Mouse (Mus musculus) heart, postnatal 25 days (tissue): ENCODE data around the gene Epb41l3. TPM values are rescaled to one million over a fixed set of nuclear protein-coding genes. Genes with fewer than 3 reads are reported as not detected.
"Not testable (repeated sequence)": the region's sequence is repeated elsewhere in the genome, so short reads cannot be mapped to it uniquely, and the experiment has no call there.

Experiments used
- DNase-seq: peaks from one replicate; pipeline ENCODE4 v3.0.0; 2022; ENCODE audit warnings: low spot score
- intact Hi-C: fragments of 180-260 bp; cut with DNase I; formaldehyde crosslinking; loops from one replicate; pipeline ENCODE4 v1.15.1; 2025
- total RNA-seq, 2 experiments: library from RNA; stranded (reverse); gene quantifications; 2 replicates each; pipeline ENCODE4 v1.2.3; 2021

The Epb41l3 gene
- total RNA-seq, 2 experiments from 2014 or later = 14.7 to 15.5 TPM

GRCm38 (mm10) chr17:69105035-69105798 lies 29.7 kb downstream of the Epb41l3 start:
- intact Hi-C loops = no loop called here
- DNase-seq = no peak

DNA sequence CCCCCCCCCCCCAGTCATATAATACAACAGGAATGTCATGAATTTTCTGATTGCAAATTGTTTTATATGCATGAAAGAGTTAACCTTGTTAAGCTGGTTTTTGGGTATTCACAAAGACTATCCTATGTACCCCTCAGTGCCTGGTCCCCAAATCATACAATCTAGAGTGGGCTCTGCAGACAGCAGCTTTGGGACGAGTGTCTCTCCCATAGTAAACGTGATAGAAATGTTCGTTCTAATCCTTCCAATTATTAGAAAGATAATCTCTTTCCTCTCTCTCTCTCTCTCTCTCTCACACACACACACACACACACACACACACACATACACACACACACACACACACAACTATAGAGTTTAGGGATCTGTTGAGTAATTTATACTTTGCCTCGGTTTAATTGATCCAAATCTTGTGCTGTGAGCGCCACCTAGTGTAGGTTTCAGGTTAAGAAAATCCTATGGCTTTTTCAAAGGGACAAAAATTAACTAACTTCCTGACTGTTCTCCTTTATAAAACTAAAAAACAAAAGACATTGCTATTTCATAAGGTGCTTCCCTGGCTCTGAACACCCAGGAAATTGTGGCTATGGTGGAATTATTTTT lies 30.4 kb downstream of the Epb41l3 start:
- intact Hi-C loops = loop anchor here (1.0 to 2.0 kb wide), 2 partner anchors 225 to 929 kb away; no protein-coding TSS in a partner anchor

GRCm38 (mm10) chr17:69109216-69109615 lies 33.7 kb downstream of the Epb41l3 start:
- intact Hi-C loops = no loop called here
- DNase-seq = no peak

More for the DNA sequence above, 30.4 kb downstream of the Epb41l3 start:
- no peak for DNase-seq

GRCm38 (mm10) chr17:69112232-69112631 lies 36.7 kb downstream of the Epb41l3 start:
- intact Hi-C loops = no loop called here
- no peak for DNase-seq

DNA sequence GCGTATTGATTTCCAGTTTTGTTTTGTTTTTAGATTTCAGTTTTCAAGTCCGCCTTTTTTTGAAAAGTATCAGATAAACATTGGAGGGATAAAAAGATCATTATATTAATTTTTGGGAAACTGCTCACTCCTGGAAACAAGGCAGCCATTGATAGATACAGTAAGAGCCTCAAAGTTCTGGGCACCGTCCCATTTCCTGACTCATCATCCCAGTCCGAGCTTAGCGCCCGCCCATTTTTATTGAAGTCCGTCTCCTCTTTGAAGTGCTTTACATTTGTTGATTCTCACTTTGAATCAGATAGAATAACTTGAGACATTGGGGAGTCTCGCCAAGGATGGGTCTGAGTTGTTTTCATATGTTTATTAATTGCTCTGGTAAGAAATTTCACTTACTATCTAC lies 43.7 kb downstream of the Epb41l3 start:
- DNase-seq = no peak
- intact Hi-C loops = no loop called here

- intact Hi-C loops = no loop called here
- no peak for DNase-seq
Measured at GRCm38 (mm10) chr17:69120533-69121358, 45.3 kb downstream of the Epb41l3 start.

DNA sequence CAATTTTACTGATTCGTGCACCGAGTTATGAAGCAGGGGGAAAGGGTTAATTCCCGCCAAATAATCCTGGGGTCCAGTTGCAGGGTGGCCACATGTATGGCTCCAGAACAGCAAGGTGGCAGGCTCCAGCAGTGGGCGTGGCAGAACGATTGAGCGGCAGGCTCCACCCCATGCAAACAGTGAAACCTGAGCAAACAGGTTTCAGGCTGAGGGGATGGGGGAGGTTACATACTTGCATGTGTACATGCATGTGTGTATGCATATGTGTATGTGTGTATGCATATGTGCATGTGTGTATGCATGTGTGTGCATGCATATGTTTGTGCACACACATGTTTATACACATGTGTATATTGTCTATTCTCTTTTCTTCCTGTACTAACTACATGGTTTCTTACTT lies 46.9 kb downstream of the Epb41l3 start:
- intact Hi-C loops, DNase-seq: not testable (repeated sequence)

DNA sequence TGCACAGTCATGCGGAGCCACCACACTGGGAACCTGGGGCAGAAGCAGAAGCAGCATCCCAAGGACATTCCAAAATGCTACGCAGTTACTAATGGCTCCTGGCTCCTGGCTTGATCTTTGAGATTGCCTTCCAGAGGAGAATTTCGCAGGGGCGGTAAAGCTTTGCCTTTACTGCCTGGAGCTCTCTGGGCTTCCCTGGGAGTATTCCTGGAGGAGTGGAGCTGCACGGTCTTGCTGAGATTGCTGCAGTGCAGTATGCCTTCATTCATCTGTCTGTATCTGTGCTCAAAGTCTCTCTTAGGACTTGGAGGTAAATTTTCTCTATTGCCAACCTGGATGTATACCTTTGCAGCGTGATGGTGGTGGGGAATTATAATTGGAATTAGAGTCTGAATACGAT lies 52.0 kb downstream of the Epb41l3 start:
- no peak for DNase-seq
- intact Hi-C loops = no loop called here

GRCm38 (mm10) chr17:69127981-69128380 lies 52.5 kb downstream of the Epb41l3 start:
- no peak for DNase-seq
- intact Hi-C loops = no loop called here

DNA sequence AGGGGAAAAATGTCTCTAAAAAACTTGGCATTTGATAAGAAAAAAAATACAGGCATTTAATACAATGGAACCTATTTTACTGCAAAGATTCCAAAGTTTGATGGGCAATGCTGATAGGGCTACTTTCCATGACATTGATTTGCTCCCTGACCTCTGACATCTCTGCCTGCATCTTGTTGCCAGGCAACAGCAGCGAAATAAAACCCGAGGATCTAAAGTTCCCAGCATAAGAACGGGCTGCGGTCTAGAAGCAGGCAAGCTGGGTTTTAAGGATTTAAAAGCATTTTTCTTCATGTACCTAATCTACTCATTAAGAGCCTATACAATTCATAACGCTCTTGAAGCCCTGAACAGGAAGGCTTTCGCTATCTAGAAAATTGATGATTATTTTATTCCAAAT lies 54.0 kb downstream of the Epb41l3 start:
- DNase-seq = no peak
- intact Hi-C loops = no loop called here

- no peak for DNase-seq
- intact Hi-C loops = no loop called here
Measured at GRCm38 (mm10) chr17:69143017-69143416, 67.5 kb downstream of the Epb41l3 start.

DNA sequence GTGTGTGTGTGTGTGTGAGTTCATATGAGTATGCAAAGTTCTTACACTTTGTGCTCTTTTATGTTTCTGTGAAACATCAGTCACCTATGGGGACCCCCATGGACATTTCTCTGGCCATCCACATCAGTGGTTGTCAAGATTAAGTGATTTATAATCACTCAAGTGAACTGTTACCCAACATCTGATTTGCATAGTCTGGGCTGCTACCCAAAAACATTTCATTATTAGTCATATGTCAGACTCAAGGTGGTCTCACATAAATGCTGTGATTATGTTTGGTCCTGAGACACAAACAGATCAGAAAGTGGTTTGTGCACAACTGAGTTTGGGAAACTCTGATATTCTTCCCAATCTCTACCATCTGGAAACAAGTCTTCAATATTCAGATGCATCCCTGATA lies 75.3 kb downstream of the Epb41l3 start:
- no peak for DNase-seq
- intact Hi-C loops = loop anchor here (10.0 kb wide), 1 partner anchor 194 kb away; no protein-coding TSS in a partner anchor

DNA sequence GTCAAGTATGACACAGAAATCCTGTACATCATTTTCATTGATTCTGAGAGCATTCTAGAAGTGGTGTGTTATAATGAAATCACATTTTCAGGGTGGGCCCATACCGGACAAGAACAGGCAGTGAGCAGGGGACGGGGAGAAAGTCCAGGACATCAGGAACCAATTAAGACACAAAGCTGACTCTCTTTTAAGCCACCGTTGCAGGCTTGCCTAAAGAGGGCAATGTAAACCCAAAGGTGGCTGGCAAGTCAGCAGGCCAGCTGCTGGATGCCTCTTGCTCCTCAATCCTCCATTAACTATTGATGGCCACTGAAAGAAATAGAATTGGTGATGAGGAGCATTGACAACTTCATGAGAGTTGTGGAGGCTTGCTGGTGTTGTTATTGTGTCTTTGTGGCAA lies 75.8 kb downstream of the Epb41l3 start:
- intact Hi-C loops = loop anchor here (10.0 kb wide), 1 partner anchor 194 kb away; no protein-coding TSS in a partner anchor
- no peak for DNase-seq

- intact Hi-C loops = loop anchor here (10.0 kb wide), 1 partner anchor 190 kb away; no protein-coding TSS in a partner anchor
Measured at GRCm38 (mm10) chr17:69155034-69155433, 79.6 kb downstream of the Epb41l3 start.

DNA sequence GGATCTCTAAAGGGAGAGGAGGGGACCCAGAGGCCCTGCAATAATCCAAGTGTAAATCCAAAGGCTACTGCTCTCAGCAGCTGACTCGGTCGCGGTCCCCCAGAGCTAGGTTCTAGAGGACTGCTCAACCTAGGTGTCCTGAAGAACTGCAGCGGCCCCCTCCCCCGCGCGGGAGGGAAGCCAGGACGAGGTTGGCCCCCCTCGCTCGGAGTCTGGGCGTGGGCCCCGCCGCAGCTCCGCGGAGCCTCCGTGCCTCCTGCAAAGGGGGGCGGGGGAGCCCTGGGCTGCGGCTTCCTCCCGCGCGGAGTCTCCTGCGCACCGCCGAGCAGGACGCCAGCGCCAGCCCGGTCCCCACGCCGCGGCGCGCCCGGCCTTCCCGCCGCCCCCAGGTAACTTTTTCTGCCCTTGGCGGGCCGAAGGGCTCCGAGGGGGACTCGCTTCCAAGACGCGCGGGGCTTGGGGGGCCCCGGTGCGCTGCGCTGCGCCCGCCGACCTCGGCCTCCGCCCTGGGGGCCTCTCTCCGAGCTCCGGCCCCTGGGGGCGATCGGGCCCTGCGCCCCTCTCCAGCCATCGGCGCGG lies 81.1 kb downstream of the Epb41l3 start:
- intact Hi-C loops = loop anchor here (10.0 kb wide), 1 partner anchor 188 kb away; no protein-coding TSS in a partner anchor
- DNase-seq = no peak

More at GRCm38 (mm10) chr17:69155034-69155433, 79.6 kb downstream of the Epb41l3 start:
- DNase-seq = no peak

DNA sequence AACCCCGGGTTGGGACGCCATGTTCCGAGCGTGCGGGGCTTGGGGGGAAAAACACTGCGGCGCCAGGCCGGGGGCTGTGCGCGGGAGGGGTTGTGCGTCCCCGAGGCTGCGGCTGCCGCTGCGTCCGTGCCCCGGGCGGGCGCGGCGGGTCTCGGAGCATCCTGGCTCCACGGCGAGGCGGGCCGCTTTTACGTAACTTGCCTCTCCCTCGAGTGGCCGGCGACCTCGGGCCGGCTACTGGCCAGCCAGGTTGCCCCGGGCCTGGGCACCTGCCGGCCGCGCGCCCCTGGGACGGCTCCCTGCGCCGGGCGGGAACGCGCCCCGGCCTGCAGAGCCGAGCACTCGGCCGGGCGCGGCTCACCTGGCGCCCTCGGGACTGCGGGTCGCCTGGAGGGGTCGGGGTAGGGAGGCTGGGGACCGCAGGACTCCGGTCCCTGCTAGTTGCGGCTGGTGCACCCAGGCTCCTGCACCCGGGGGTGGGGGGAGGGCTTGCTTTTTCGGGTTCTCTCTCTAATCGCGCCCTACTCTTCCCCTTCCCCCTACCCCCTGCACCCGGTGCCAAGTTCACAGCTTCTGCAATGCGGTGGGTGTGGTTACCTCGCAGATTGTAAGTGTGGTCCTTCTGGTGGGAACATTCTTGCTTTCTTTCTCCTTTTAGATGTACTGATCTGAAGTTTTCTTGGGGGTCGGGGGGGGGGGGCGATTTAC lies 81.8 kb downstream of the Epb41l3 start:
- intact Hi-C loops = loop anchor here (10.0 kb wide), 1 partner anchor 188 kb away; no protein-coding TSS in a partner anchor
- no peak for DNase-seq

DNA sequence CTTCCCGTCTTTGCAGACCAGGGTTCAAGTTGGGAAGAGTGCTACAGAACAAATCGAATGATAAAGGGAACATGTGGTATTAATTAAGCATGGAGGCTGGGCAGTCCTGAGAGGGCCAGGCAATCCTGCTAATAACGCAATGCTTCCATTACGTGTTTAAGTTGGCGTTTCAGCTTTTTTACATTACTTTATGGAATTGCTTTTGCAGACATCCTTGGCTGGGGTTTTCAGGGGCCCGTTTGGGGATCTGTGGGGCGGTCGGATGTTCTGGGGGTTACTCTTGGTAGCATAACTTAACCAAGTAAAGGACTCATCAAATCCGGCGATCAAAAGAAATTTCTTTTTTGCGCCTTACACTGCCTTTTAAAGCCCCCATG lies 82.3 kb downstream of the Epb41l3 start:
- intact Hi-C loops = loop anchor here (10.0 kb wide), 1 partner anchor 187 kb away; no protein-coding TSS in a partner anchor

GRCm38 (mm10) chr17:69158690-69159089 lies 83.2 kb downstream of the Epb41l3 start:
- intact Hi-C loops = loop anchor here (10.0 kb wide), 1 partner anchor 186 kb away; no protein-coding TSS in a partner anchor
- DNase-seq = no peak

More for the DNA sequence above, 82.3 kb downstream of the Epb41l3 start:
- DNase-seq = no peak

DNA sequence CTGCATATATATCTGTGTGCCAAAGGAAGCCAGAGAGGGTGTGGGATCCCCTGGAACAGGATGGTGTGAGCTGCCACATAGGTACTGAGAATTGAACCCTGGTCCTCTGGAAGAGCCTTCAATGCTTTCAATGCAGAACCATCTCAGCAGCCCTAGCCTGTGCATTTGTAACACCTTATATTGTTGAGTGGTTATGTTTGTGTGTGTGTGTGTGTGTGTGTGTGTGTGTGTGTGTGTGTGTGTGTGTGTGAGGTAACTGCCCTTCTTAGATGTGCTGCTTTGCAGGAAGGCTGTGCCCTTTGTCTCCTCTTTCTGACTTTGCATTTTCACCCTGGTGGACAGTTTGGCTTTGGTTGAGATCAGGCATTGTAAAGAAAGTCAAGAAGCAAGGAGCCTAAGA lies 87.2 kb downstream of the Epb41l3 start:
- intact Hi-C loops = no loop called here
- no peak for DNase-seq
